Mouse (Mus musculus): Measurements from ENCODE around the gene 2610021A01Rik. TPM values are rescaled to one million over a fixed set of nuclear protein-coding genes. Genes with fewer than 3 reads are reported as not detected.
A peak's percentile ranks its signal among the peaks of the same experiment; 100 is the strongest.
"Not testable (repeated sequence)": the region's sequence is repeated elsewhere in the genome, so short reads cannot be mapped to it uniquely, and the experiment has no call there.

2610021A01Rik gene
- 15.9 and 17.0 TPM in 2 replicates for polyA plus RNA-seq (2014; fragmentation: Nextera tagmentation; extraction: Ambion mirVana)

DNA sequence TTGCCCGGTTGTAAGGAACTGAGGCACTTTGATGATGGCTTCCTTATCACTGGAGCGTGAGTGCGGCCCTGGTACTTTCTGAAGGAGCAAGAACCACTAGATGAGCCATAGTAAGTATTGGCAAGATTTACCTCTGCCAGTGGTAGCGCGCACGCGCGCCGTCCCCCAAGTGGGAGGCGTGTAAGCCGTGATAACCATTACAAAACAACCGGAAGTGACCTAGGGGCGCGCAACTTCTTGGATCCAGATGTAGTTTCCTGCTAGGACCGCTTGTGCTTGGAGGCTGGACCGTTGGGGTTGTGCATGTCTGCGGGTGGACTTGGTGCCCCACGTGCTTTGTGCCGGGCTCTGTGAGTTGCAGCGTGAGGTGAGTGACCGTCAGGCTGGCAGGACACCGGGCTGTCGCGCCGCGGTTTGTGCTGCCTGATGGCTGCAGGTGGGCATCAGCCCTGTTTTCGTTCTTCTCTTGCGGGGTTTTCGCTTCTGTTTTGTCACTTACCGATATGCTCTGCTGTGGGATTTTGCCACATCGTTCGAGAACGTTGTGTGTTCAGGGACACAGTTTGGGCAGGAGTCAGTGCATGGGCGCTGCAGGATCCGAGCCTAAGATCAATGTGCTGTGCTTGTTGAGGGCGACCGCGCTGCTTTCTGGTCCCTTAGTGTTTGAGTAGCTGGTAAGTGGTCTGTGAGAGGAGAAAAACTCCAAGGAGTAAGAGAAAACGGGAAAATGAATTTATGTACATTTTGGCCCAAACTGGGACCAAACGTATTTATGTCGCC lies at the start of gene 2610021A01Rik:
TSS of gene 2610021A01Rik (plus strand) at position 197 of the 780 bp plus-strand sequence.
- under 1% methylated on average over 41 of the region's 41 CpGs for WGBS
- Histone ChIP-seq H3K4me2 (ENCODE audit: low read depth) (peak within 1 kb of the TSS; percentile 66), H3K4me3 (ENCODE audit: low read depth, low read length) (peak within 1 kb of the TSS; percentile 64), H3K9ac (ENCODE audit: low read length) (peak within 1 kb of the TSS; percentile 57), H3K9me3 (ENCODE audit: control insufficient read depth, low read length) (no peaks in the 10 kb centered on the region), H3K4me1 (ENCODE audit: control insufficient read depth, insufficient read depth, low read length) (no peaks in the 10 kb centered on the region), H3K27ac (ENCODE audit: low read depth, low read length) (no peak within 1 kb of the TSS), H3K27me3 (ENCODE audit: control insufficient read depth, insufficient read depth, low read length) (no peaks in the 10 kb centered on the region), H3K36me3 (ENCODE audit: control insufficient read depth, insufficient read depth, low read length) (no peaks in the 10 kb centered on the region)
- peak; percentile 97 for ATAC-seq (ENCODE audit: insufficient read depth, low FRiP score, low TSS enrichment)
- peak; percentile 92 for DNase-seq (ENCODE audit: low spot score)

DNA sequence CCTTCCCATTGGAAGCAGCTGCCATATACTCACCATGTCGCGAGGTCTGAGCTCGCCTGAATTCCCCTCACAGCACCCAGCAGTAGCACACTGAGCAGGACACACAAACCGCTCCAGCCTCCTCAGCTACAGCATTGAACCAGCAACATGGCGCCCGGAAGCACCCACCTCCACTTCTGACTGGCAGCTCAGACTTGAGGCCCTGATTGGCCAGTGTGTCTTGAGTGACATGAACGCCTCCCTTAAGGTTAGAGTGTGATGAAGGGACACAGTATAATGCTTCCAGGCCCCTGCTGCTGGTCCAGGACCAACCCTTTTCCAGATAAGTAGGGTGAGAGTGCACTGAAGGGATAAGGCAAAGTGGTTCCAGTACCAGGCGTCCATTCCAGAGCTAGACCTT lies 38.3 kb upstream of the 2610021A01Rik start:
- ATAC-seq (ENCODE audit: insufficient read depth, low FRiP score, low TSS enrichment), result no peak

GRCm38 (mm10) chr7:41573562-41573961 lies 25.5 kb upstream of the 2610021A01Rik start, which contains the start of gene Gm6871:
Gene Gm6871, minus strand, starts transcription at chr7:41573662.
- 89% methylated on average over 5 of the region's 6 CpGs for WGBS
- H3K27me3 ChIP-seq (ENCODE audit: control insufficient read depth, insufficient read depth, low read length); H3K9ac ChIP-seq (ENCODE audit: low read length); H3K9me3 ChIP-seq (ENCODE audit: control insufficient read depth, low read length); H3K4me2 ChIP-seq (ENCODE audit: low read depth); DNase-seq (ENCODE audit: low spot score); H3K4me1 ChIP-seq (ENCODE audit: control insufficient read depth, insufficient read depth, low read length); H3K4me3 ChIP-seq (ENCODE audit: low read depth, low read length); H3K27ac ChIP-seq (ENCODE audit: low read depth, low read length); ATAC-seq (ENCODE audit: insufficient read depth, low FRiP score, low TSS enrichment); H3K36me3 ChIP-seq (ENCODE audit: control insufficient read depth, insufficient read depth, low read length): not testable (repeated sequence)

More for the DNA sequence above, 38.3 kb upstream of the 2610021A01Rik start:
- H3K9me3 ChIP-seq (ENCODE audit: control insufficient read depth, low read length), result peaks cover 7% of the 10 kb centered on the region; the same call in 1 of the 2 replicates
- no peak overlapping the region for H3K9ac ChIP-seq (ENCODE audit: low read length)
- no peak overlapping the region for H3K4me3 ChIP-seq (ENCODE audit: low read depth, low read length)
- no peaks in the 10 kb centered on the region for H3K36me3 ChIP-seq (ENCODE audit: control insufficient read depth, insufficient read depth, low read length)
- no peaks in the 10 kb centered on the region for H3K4me1 ChIP-seq (ENCODE audit: control insufficient read depth, insufficient read depth, low read length)
- no peak for DNase-seq (ENCODE audit: low spot score)
- no peaks in the 10 kb centered on the region for H3K27me3 ChIP-seq (ENCODE audit: control insufficient read depth, insufficient read depth, low read length)
- no peak overlapping the region for H3K27ac ChIP-seq (ENCODE audit: low read depth, low read length)
- 76% methylated on average over 8 of the region's 8 CpGs for WGBS
- no peak overlapping the region for H3K4me2 ChIP-seq (ENCODE audit: low read depth)

DNA sequence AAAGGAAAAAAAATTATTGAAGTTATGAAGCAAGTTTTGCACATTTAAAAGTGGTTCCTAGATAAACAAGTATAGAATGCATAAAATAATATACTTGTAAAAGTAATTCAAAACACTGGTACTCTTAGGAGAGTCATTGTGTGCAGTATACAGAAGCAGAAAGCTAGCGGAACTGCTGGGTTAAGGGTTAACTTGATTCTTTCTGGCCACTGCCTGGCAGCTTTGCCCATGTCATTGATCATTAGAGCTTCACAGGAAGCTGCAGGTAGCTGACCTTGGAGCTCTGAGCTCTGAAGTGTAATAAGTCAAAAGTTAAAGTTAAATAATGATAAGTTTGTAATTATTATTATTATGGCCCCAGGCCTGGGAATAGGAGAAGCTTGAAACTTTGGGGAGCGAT lies 21.1 kb upstream of the 2610021A01Rik start:
- H3K9ac ChIP-seq (ENCODE audit: low read length), result no peak overlapping the region
- no peak overlapping the region for H3K4me2 ChIP-seq (ENCODE audit: low read depth)
- no peak for ATAC-seq (ENCODE audit: insufficient read depth, low FRiP score, low TSS enrichment)
- no peaks in the 10 kb centered on the region for H3K36me3 ChIP-seq (ENCODE audit: control insufficient read depth, insufficient read depth, low read length)
- H3K27ac ChIP-seq (ENCODE audit: low read depth, low read length), result no peak overlapping the region
- H3K4me3 ChIP-seq (ENCODE audit: low read depth, low read length), result no peak overlapping the region
- DNase-seq (ENCODE audit: low spot score), result no peak
- 93% methylated on average over 2 of the region's 2 CpGs for WGBS
- 0 out of 2 replicates have a peak, but pooled peaks cover 3% of the 10 kb centered on the region for H3K9me3 ChIP-seq (ENCODE audit: control insufficient read depth, low read length)
- no peaks in the 10 kb centered on the region for H3K27me3 ChIP-seq (ENCODE audit: control insufficient read depth, insufficient read depth, low read length)
- no peaks in the 10 kb centered on the region for H3K4me1 ChIP-seq (ENCODE audit: control insufficient read depth, insufficient read depth, low read length)

DNA sequence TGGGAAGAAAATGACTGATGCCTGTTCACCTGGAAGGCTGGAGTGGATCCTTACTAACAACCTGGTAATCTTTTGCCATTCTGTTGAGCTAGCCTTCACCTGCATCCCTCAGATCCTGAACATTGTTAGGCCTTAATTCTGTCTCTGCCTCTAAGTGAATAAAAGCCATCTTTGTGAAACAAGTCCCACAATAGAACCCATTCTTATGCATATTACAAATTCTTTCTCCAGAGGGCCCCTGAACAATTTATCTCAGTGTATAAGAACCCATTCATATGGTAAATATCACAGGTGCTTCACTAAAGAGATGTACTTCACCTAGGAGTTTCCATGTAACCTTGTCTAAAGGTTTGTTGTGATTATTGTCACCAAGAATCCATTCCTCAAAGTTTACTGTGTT lies 17.0 kb upstream of the 2610021A01Rik start:
- Histone ChIP-seq H3K9me3 (ENCODE audit: control insufficient read depth, low read length) (no peaks in the 10 kb centered on the region), H3K27ac (ENCODE audit: low read depth, low read length) (no peak overlapping the region), H3K36me3 (ENCODE audit: control insufficient read depth, insufficient read depth, low read length) (no peaks in the 10 kb centered on the region), H3K9ac (ENCODE audit: low read length) (no peak overlapping the region), H3K4me3 (ENCODE audit: low read depth, low read length) (no peak overlapping the region), H3K4me2 (ENCODE audit: low read depth) (no peak overlapping the region), H3K27me3 (ENCODE audit: control insufficient read depth, insufficient read depth, low read length) (no peaks in the 10 kb centered on the region), H3K4me1 (ENCODE audit: control insufficient read depth, insufficient read depth, low read length) (no peaks in the 10 kb centered on the region)
- DNase-seq (ENCODE audit: low spot score), result no peak
- ATAC-seq (ENCODE audit: insufficient read depth, low FRiP score, low TSS enrichment), result no peak

DNA sequence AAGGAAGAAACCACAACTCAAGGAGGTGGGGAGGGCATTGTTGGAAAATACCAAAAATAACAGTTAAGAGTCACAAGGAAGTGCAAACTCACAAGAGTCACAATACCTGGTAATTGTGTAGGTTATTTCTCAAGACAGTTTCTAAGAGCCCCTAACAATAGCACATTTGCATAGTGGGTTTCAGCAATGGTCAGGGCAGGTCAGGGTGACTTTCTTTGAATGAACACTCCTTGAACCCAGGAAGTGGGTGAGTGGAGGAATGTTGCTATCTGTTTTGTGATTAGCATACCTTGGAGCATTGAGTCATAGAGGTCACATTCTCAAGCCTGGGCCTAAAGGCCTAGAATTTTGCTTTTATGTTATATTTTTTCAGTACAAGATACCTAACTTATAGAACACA lies 11.2 kb upstream of the 2610021A01Rik start:
- H3K4me3 ChIP-seq (ENCODE audit: low read depth, low read length); H3K9ac ChIP-seq (ENCODE audit: low read length); H3K27me3 ChIP-seq (ENCODE audit: control insufficient read depth, insufficient read depth, low read length); H3K36me3 ChIP-seq (ENCODE audit: control insufficient read depth, insufficient read depth, low read length); DNase-seq (ENCODE audit: low spot score); H3K4me2 ChIP-seq (ENCODE audit: low read depth); ATAC-seq (ENCODE audit: insufficient read depth, low FRiP score, low TSS enrichment); H3K27ac ChIP-seq (ENCODE audit: low read depth, low read length); H3K9me3 ChIP-seq (ENCODE audit: control insufficient read depth, low read length); H3K4me1 ChIP-seq (ENCODE audit: control insufficient read depth, insufficient read depth, low read length): not testable (repeated sequence)

DNA sequence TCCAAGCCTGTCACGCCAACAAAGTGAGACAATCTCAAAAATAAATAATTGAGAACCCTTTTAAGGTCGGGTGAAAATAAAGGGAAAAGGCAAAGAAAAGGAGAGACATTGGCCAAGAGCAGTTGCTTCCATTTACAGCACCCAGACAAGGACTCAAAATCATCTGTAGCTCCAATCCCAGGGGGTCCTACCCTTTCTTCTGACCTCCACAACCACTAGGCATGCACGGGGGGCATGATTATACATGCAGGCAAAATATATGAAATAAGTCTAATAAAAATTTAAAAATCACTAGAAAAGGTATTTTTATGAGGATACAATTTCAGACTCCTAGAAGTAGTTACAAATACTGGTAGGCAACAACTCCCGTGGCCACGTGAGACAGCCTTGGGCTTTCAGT lies 415 bp upstream of the 2610021A01Rik start:
- no peaks in the 10 kb centered on the region for H3K9me3 ChIP-seq (ENCODE audit: control insufficient read depth, low read length)
- DNase-seq (ENCODE audit: low spot score), result no peak
- no peaks in the 10 kb centered on the region for H3K36me3 ChIP-seq (ENCODE audit: control insufficient read depth, insufficient read depth, low read length)
- H3K9ac ChIP-seq (ENCODE audit: low read length), result peak overlapping the region; percentile 57
- no peak overlapping the region for H3K27ac ChIP-seq (ENCODE audit: low read depth, low read length)
- no peaks in the 10 kb centered on the region for H3K27me3 ChIP-seq (ENCODE audit: control insufficient read depth, insufficient read depth, low read length)
- H3K4me2 ChIP-seq (ENCODE audit: low read depth), result peak overlapping the region; percentile 66
- 48% methylated on average over 5 of the region's 5 CpGs for WGBS
- ATAC-seq (ENCODE audit: insufficient read depth, low FRiP score, low TSS enrichment), result no peak
- H3K4me3 ChIP-seq (ENCODE audit: low read depth, low read length), result peak overlapping the region; percentile 64
- no peaks in the 10 kb centered on the region for H3K4me1 ChIP-seq (ENCODE audit: control insufficient read depth, insufficient read depth, low read length)

- no peak overlapping the region for H3K27ac ChIP-seq (ENCODE audit: low read depth, low read length)
- 19% methylated on average over 3 of the region's 3 CpGs for WGBS
- peak overlapping the region; percentile 66 for H3K4me2 ChIP-seq (ENCODE audit: low read depth)
- peak overlapping the region; percentile 57 for H3K9ac ChIP-seq (ENCODE audit: low read length)
- H3K4me1 ChIP-seq (ENCODE audit: control insufficient read depth, insufficient read depth, low read length), result no peaks in the 10 kb centered on the region
- no peak for DNase-seq (ENCODE audit: low spot score)
- H3K27me3 ChIP-seq (ENCODE audit: control insufficient read depth, insufficient read depth, low read length), result no peaks in the 10 kb centered on the region
- no peaks in the 10 kb centered on the region for H3K36me3 ChIP-seq (ENCODE audit: control insufficient read depth, insufficient read depth, low read length)
- ATAC-seq (ENCODE audit: insufficient read depth, low FRiP score, low TSS enrichment), result no peak
- peak overlapping the region; percentile 64 for H3K4me3 ChIP-seq (ENCODE audit: low read depth, low read length)
- no peaks in the 10 kb centered on the region for H3K9me3 ChIP-seq (ENCODE audit: control insufficient read depth, low read length)
Measured at GRCm38 (mm10) chr7:41599932-41600548, 1.0 kb downstream of the 2610021A01Rik start.

DNA sequence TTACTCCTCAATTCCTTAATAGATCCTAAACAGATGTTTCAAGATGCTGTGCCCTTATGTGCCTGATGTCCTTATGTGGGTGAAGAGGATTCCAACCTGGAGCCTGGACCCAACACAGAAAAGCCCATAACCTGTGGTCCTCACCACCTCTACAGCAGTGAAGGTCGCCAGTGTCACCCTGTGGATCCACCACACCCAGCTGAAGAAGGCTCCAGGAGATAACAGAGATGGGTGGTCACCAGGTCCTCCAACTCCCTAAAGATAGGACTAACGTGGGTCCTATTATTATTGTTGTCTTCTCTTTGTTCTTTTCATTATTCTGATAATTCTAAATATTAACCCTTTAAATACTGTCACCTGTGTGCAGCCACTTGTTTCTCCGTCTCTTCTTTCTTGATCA lies 12.6 kb downstream of the 2610021A01Rik start:
- no peak overlapping the region for H3K4me2 ChIP-seq (ENCODE audit: low read depth)
- DNase-seq (ENCODE audit: low spot score) (no peak), ATAC-seq (ENCODE audit: insufficient read depth, low FRiP score, low TSS enrichment) (no peak)
- H3K9me3 ChIP-seq (ENCODE audit: control insufficient read depth, low read length), result no peaks in the 10 kb centered on the region
- H3K36me3 ChIP-seq (ENCODE audit: control insufficient read depth, insufficient read depth, low read length), result no peaks in the 10 kb centered on the region
- no peak overlapping the region for H3K27ac ChIP-seq (ENCODE audit: low read depth, low read length)
- H3K9ac ChIP-seq (ENCODE audit: low read length), result no peak overlapping the region
- H3K27me3 ChIP-seq (ENCODE audit: control insufficient read depth, insufficient read depth, low read length), result no peaks in the 10 kb centered on the region
- no peaks in the 10 kb centered on the region for H3K4me1 ChIP-seq (ENCODE audit: control insufficient read depth, insufficient read depth, low read length)
- no peak overlapping the region for H3K4me3 ChIP-seq (ENCODE audit: low read depth, low read length)
- 87% methylated on average over 3 of the region's 3 CpGs for WGBS
